Mouse (Mus musculus) ES-E14 (cell line): ENCODE data around the gene Wdr60.

Experiments
- CHD2 ChIP-seq: IDR thresholded peaks from 2 replicates; pipeline ENCODE4 v1.6.1; 2014; ENCODE audit warnings: mild to moderate bottlenecking, low read depth, low read length, inconsistent platforms
- MAFK ChIP-seq: IDR thresholded peaks from 2 replicates; pipeline ENCODE4 v1.6.1; 2014; ENCODE audit warnings: mild to moderate bottlenecking, low read depth, low read length, inconsistent platforms; ENCODE audit not compliant: insufficient read depth
- ZC3H11A ChIP-seq: IDR thresholded peaks from 2 replicates; pipeline ENCODE4 v1.6.1; 2012; ENCODE audit warnings: low read depth, mild to moderate bottlenecking, inconsistent platforms, low read length, borderline replicate concordance
- ZNF384 ChIP-seq: IDR thresholded peaks from 2 replicates; pipeline ENCODE4 v1.6.1; 2012; ENCODE audit warnings: low read depth, low read length, inconsistent platforms

- TF ChIP-seq MAFK (no peak), ZNF384 (no peak), CHD2 (no peak), ZC3H11A (no peak)
Observed at GRCm38 (mm10) chr12:116183212-116183935, 79.4 kb downstream of the Wdr60 start.
